Mouse (Mus musculus) heart, embryonic 11.5 days (tissue): Measurements from ENCODE around the gene Cenpe. TPM values are rescaled to one million over a fixed set of nuclear protein-coding genes. Genes with fewer than 3 reads are reported as not detected.

Experiments
- ATAC-seq: fragments of 200-750 bp; cut with Nextera tagmentation; replicated peaks from 2 replicates; pipeline ENCODE4 v1.8.0; 2017; ENCODE audit warnings: moderate library complexity; ENCODE audit not compliant: insufficient number of reproducible peaks, low FRiP score, low TSS enrichment
- H3K27ac ChIP-seq: fragments of 300-500 bp; sonication (generic); 2 replicates; pipeline ENCODE4 v1.5.1; 2014; ENCODE audit warnings: mild to moderate bottlenecking, low read depth, low read length
- H3K27me3 ChIP-seq: fragments of 300-500 bp; sonication (generic); 2 replicates; pipeline ENCODE4 v1.6.1; 2014; ENCODE audit warnings: mild to moderate bottlenecking, low read length, mixed read lengths; ENCODE audit not compliant: control insufficient read depth, insufficient read depth
- H3K36me3 ChIP-seq: fragments of 300-500 bp; sonication (generic); 2 replicates; pipeline ENCODE4 v1.6.1; 2014; ENCODE audit warnings: mild to moderate bottlenecking, low read length, moderate library complexity, mixed read lengths; ENCODE audit not compliant: control insufficient read depth, insufficient read depth
- H3K4me1 ChIP-seq: fragments of 300-500 bp; sonication (generic); 2 replicates; pipeline ENCODE4 v1.6.1; 2014; ENCODE audit warnings: low read length; ENCODE audit not compliant: control insufficient read depth, insufficient read depth
- H3K4me2 ChIP-seq: fragments of 300-500 bp; sonication (generic); 2 replicates; pipeline ENCODE4 v1.6.1; 2014; ENCODE audit warnings: mild to moderate bottlenecking, moderate library complexity
- H3K4me3 ChIP-seq: fragments of 300-500 bp; sonication (generic); 2 replicates; pipeline ENCODE4 v1.5.1; 2014; ENCODE audit warnings: low read depth, low read length
- H3K9ac ChIP-seq: fragments of 300-500 bp; sonication (generic); 2 replicates; pipeline ENCODE4 v1.6.1; 2014; ENCODE audit warnings: mild to moderate bottlenecking, low read depth, low read length, moderate library complexity
- H3K9me3 ChIP-seq: fragments of 300-500 bp; sonication (generic); replicated peaks from 2 replicates; pipeline ENCODE4 v1.6.1; 2016; ENCODE audit warnings: low read length; ENCODE audit not compliant: control insufficient read depth
- WGBS: fragments of 180-500 bp; shearing (Covaris S2); extraction: QIAGEN DNeasy Blood & Tissue Kit; methylation state at CpG from one replicate; pipeline ENCODE4 v1.1.7; 2014; ENCODE audit not compliant: insufficient replicate concordance; 5-methylcytosine and 5-hydroxymethylcytosine counted together
- polyA plus RNA-seq: library from polyadenylated mRNA; unstranded; fragments of >200 nt; fragmentation: Nextera tagmentation; extraction: Ambion mirVana; gene quantifications from 2 replicates; pipeline ENCODE4 v1.2.1, GENCODE M21; 2014

Gene Cenpe
- polyA plus RNA-seq, 1 experiment from 2014 or later, result 24.3 TPM

DNA sequence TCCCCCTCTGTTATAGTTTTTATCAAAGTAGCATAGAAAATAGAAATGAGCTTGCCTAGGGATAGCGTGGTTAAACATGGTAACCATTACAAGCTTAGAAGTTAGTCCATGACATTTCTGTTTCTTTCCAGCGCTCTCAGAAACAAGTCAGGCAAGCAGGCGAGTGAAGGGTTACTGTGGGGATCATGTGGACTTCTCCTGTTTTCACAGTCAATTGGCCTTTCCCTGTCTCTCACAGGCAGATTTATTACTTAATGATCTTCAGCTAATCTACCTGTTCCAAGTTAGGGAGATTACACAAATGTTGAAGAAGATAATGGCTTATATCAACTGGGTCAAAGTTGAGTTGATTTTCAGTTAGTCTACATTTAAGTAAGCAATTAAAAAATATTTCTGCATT is 20.1 kb downstream of the Cenpe start:
- Histone ChIP-seq H3K4me1 (no peaks in the 10 kb centered on the region), H3K9ac (no peak overlapping the region), H3K4me2 (no peak overlapping the region), H3K36me3 (peaks cover 37% of the 10 kb centered on the region), H3K27me3 (no peaks in the 10 kb centered on the region), H3K9me3 (no peaks in the 10 kb centered on the region), H3K4me3 (no peak overlapping the region), H3K27ac (no peak overlapping the region)
- ATAC-seq, result no peak
- WGBS, result 92% methylated on average over 3 of the region's 3 CpGs

DNA sequence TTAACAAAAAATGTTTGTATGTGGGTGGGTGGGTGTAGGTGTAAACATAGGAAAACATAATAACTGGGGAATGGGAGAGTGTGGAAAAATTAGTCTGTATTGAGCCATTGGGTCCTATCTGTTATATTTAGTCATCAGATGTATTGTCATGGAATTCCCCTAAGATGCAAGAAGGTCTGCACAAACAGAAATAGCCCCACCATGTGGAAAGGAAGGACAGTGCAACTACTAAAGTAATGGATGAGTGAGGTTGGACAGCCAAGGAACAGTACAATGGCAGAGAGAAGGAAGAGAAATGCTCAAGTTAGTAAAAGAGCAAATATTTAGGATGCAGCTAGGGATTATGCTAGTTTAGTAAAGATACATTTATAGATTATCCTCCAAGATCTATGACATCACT is 33.4 kb downstream of the Cenpe start:
- peaks cover 40% of the 10 kb centered on the region for H3K36me3 ChIP-seq

DNA sequence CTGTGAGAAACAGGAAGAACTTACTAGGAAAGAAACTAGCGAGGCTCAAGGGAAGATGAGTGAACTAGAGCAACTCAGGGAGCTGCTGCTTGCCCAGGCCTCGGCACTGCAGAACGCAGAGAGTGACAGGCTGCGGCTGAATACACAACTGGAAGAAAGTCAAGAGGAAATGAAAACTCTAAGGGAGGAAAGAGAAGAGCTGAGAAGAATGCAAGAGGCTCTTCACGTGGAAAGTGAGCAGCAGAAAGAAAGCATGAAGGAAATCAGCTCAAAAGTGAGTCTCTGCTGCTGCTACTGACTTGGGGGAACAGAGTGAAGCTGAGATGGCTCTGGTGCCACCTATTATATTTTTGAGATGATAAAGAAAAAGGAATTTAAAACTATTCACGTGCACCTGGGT is 34.5 kb downstream of the Cenpe start:
- no peak for ATAC-seq
- H3K9ac ChIP-seq, result no peak overlapping the region
- H3K4me1 ChIP-seq, result no peaks in the 10 kb centered on the region
- H3K4me2 ChIP-seq, result no peak overlapping the region
- no peak overlapping the region for H3K4me3 ChIP-seq
- peaks cover 40% of the 10 kb centered on the region for H3K36me3 ChIP-seq
- 94% methylated on average over 6 of the region's 6 CpGs for WGBS
- no peak overlapping the region for H3K27ac ChIP-seq
- no peaks in the 10 kb centered on the region for H3K9me3 ChIP-seq
- H3K27me3 ChIP-seq, result no peaks in the 10 kb centered on the region

More for the DNA sequence above, 33.4 kb downstream of the Cenpe start:
- H3K4me3 ChIP-seq, result no peak overlapping the region
- H3K9me3 ChIP-seq, result no peaks in the 10 kb centered on the region
- no peak overlapping the region for H3K27ac ChIP-seq
- ATAC-seq, result no peak
- no peak overlapping the region for H3K9ac ChIP-seq
- H3K4me2 ChIP-seq, result no peak overlapping the region
- no peaks in the 10 kb centered on the region for H3K4me1 ChIP-seq
- H3K27me3 ChIP-seq, result no peaks in the 10 kb centered on the region

DNA sequence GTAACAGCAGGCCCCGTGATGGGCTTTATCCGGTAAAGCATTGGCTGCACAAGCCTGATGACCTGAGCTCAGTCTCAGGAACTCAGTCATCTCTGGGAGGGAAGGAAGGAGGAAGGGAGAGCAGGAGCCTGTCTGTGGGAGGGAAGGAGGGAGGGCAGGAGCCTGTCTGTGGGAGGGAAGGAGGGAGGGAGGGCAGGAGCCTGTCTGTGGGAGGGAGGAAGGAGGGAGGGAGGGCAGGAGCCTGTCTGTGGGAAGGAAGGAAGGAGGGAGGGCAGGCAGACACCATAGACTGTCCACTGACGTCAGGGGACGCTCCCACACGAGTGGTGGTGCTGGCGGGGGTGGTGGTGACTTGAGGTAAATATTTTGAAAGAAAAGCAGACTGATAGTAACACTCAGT is 36.8 kb downstream of the Cenpe start:
- WGBS, result 79% methylated on average over 6 of the region's 6 CpGs
- no peak overlapping the region for H3K4me3 ChIP-seq
- no peaks in the 10 kb centered on the region for H3K4me1 ChIP-seq
- no peak overlapping the region for H3K4me2 ChIP-seq
- ATAC-seq, result peak; percentile 82; the same call in 1 of the 2 replicates
- no peak overlapping the region for H3K9ac ChIP-seq
- peaks cover 32% of the 10 kb centered on the region for H3K36me3 ChIP-seq
- H3K27me3 ChIP-seq, result no peaks in the 10 kb centered on the region
- no peak overlapping the region for H3K27ac ChIP-seq
- no peaks in the 10 kb centered on the region for H3K9me3 ChIP-seq

DNA sequence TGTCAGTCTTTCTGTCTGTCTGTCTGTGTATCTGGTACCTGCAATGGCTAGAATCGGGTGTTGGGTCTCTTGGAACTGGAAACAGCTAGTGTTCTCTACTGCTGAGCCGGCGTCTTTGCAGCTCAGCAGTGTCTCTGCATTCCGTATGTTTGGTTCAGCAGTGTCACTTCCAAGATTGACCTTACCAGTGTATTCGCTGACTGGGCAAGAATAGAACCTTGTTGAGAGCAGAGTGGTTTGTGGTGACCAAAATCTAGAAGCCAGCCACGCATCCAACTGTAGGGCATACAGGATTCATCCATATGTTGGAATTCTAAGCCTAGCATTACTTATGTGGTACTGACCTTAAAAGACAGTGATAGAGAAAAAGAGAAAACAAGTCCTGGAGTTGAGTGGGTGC is 39.5 kb downstream of the Cenpe start:
- H3K9me3 ChIP-seq, result no peaks in the 10 kb centered on the region
- no peak overlapping the region for H3K4me3 ChIP-seq
- no peak overlapping the region for H3K27ac ChIP-seq
- H3K4me1 ChIP-seq, result no peaks in the 10 kb centered on the region
- H3K9ac ChIP-seq, result no peak overlapping the region
- H3K27me3 ChIP-seq, result no peaks in the 10 kb centered on the region
- no peak for ATAC-seq
- H3K4me2 ChIP-seq, result no peak overlapping the region
- 93% methylated on average over 6 of the region's 6 CpGs for WGBS
- peaks cover 35% of the 10 kb centered on the region for H3K36me3 ChIP-seq

DNA sequence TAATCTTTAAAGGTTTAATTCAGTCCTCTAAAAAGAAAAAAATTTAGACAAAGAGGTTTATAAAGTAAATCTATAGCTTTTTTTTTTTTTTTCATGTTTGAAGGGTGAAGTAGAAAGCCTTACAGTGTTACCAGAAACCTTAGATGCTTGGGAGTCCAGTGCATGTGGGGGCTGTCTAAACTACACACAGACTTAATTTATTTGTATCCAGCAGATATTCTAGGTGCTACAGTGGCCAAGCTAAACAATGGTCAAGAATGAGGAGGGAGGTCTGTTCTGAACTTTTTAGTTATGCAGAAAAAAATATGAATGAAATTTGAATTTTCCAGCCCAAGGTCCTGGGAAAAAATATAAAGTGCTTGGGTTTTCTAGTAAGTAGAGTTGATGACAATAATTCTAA is 42.4 kb downstream of the Cenpe start:
- Histone ChIP-seq H3K9ac (no peak overlapping the region), H3K9me3 (no peaks in the 10 kb centered on the region), H3K27ac (no peak overlapping the region), H3K36me3 (peaks cover 41% of the 10 kb centered on the region), H3K4me3 (no peak overlapping the region), H3K4me2 (no peak overlapping the region), H3K4me1 (no peaks in the 10 kb centered on the region), H3K27me3 (no peaks in the 10 kb centered on the region)
- ATAC-seq, result no peak

DNA sequence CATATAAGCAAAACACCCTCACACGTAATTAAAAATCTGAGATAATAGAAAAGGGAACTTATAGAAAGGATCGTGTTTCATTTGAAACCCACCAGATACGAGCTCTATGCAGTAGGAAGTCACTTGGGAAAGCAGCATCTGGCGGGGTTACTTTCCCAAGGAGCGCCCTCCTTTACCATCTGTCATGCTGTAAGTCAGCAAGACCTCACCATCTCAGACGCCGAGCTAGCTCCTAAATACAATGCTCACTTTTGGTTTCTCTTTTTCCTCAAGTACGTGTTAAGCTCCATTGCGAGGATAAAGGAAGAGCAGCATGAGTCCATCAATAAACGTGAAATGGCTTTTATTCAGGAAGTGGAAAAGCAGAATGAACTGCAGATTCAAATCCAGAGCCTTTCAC is 46.6 kb downstream of the Cenpe start:
- Histone ChIP-seq H3K4me3 (no peak overlapping the region), H3K9ac (no peak overlapping the region), H3K36me3 (peaks cover 51% of the 10 kb centered on the region), H3K9me3 (no peaks in the 10 kb centered on the region), H3K4me1 (no peaks in the 10 kb centered on the region), H3K27me3 (no peaks in the 10 kb centered on the region), H3K27ac (no peak overlapping the region), H3K4me2 (no peak overlapping the region)
- WGBS, result 89% methylated on average over 10 of the region's 10 CpGs
- ATAC-seq, result no peak

DNA sequence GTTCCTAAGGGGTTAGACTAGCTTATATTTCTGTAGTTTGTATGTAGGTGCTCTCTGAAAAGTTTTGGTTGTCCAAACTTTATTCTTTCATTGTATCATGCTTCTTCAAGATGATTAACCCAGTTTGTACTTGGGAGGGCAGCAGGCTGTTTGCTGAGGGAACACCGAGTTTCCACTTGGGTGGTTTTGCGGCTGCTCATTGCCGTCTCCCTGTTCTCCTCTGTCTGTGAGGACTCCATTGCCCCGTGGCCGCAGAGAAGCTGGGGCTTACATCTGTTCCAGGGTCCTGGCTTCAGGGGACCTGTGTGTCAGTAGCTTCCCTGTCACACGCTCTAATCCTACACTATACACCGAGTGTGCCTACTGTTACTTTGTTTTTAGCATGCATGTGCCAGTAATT is 47.9 kb downstream of the Cenpe start:
- WGBS, result 93% methylated on average over 7 of the region's 7 CpGs
- H3K4me1 ChIP-seq, result no peaks in the 10 kb centered on the region
- no peak overlapping the region for H3K4me3 ChIP-seq
- no peak for ATAC-seq
- no peak overlapping the region for H3K9ac ChIP-seq
- H3K9me3 ChIP-seq, result no peaks in the 10 kb centered on the region
- peaks cover 54% of the 10 kb centered on the region for H3K36me3 ChIP-seq
- H3K27me3 ChIP-seq, result no peaks in the 10 kb centered on the region
- H3K4me2 ChIP-seq, result no peak overlapping the region
- no peak overlapping the region for H3K27ac ChIP-seq

DNA sequence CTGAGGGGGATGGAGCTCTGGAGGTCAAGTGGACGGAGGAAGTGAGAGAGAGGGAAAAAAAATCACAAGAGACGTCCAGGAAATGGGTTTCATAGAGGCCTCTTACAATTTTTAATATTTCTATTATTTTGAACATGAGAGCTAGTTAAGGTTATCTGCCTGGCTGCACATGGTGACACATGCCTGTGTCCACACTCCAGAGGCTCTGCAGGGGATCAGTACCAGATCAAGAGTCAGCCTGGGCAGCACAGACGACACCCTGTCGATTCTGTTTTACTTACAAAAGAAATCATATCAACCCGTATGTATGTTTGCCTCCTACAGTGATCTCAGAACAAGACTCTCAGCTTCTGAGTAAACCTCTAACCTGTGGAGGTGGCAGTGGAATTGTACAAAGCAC is 56.3 kb downstream of the Cenpe start:
- H3K4me2 ChIP-seq, result no peak overlapping the region
- no peak overlapping the region for H3K9ac ChIP-seq
- H3K4me1 ChIP-seq, result no peaks in the 10 kb centered on the region
- H3K27ac ChIP-seq, result no peak overlapping the region
- H3K27me3 ChIP-seq, result no peaks in the 10 kb centered on the region
- no peak overlapping the region for H3K4me3 ChIP-seq
- peaks cover 28% of the 10 kb centered on the region for H3K36me3 ChIP-seq
- H3K9me3 ChIP-seq, result no peaks in the 10 kb centered on the region
- WGBS, result 87% methylated on average over 5 of the region's 5 CpGs
- ATAC-seq, result no peak
